Mouse (Mus musculus) right cerebral cortex, postnatal 4 days (tissue): ENCODE measurements around the gene Ntrk3.
A peak's percentile ranks its signal among the peaks of the same experiment; 100 is the strongest.

ENCODE experiments used
- DNase-seq: peaks from one replicate; pipeline ENCODE4 v3.0.0-alpha.2; 2022

Gene Ntrk3

DNA sequence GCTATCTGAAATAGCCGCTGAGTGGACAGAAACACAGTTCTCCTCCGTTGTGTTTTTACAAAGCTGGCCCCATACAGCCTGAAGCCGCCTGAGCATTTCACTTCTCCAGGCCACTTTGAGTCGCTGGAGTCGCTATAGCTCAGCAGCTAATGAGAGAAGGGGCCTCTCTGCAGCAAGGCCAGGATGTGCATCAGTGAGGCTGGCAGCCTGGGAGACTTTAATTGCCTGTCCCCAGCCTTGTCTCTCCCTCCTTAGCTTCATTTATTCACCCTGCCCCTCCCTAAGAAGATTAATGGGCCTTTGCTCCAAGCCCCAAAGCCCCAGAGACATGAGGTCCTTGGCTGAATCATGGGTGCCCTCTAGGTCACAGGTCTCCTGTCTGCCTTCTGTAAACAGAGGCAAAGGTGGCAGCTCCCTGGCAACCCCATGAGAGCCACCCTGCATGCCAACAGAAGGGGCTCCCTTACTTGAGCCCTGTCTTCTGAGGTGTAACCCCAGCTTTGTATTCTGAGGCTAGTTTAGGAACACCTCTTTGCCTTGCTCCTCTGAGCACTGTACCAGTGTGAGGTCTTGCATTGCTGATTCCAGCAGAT, 132.2 kb downstream of the Ntrk3 start:
- no peak for DNase-seq

DNA sequence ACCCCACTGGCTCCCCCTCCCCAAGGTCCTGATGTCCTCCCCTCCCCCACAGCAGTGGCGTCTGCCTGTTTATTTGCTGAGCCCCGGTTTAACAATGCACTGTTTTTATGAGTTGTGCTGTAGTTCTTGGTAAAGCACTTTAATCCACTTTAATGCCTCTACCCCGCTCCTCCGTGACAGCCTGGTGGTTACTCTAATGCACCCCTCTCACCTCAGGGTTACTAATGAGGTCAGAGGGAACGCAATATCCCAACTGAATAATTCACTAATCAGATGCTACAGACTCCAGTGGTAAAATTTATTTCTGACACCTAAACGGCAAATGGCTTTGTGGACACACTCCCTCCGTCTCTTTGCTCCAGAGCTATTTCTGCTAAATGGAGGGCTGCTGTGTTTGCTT, 133.9 kb downstream of the Ntrk3 start:
- no peak for DNase-seq

DNA sequence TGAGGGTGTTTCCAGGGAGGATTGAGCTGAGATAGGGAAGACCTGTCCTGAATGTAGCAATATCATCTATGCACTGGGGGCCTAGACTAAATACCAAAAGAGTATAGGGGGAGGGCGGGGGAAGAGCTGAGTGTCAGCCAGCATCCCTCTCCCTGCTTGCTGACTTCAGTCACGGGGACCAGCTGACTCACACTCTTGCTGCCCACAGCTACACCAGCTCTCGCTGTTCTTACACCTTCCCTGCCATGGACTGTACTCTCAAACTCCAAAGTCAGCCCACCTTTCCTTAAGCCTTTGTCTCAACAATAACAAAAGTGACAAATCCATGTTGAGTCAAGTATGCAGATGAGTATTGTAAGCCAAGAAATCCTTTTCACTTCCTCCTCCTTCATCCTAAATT, 136.0 kb downstream of the Ntrk3 start:
- no peak for DNase-seq

DNA sequence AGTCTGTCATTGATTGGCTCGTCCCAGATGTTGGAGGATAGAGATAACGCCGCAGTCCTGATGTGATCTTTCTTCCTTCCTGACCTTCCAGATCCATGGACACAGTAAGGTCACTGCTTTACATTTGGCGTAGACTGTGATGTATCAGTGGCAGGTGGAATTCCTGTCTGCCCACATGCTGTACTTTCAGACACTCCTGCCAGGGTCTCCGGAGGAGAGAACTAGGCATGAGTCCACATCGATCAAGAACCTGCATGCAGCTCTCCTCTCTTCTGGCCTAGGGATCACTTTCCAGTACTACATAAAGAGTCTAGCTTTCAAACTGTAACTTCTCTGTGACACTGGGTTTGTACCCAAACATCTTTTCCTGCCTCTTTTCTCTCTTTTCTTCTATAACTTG, 136.9 kb downstream of the Ntrk3 start:
- DNase-seq: no peak

DNA sequence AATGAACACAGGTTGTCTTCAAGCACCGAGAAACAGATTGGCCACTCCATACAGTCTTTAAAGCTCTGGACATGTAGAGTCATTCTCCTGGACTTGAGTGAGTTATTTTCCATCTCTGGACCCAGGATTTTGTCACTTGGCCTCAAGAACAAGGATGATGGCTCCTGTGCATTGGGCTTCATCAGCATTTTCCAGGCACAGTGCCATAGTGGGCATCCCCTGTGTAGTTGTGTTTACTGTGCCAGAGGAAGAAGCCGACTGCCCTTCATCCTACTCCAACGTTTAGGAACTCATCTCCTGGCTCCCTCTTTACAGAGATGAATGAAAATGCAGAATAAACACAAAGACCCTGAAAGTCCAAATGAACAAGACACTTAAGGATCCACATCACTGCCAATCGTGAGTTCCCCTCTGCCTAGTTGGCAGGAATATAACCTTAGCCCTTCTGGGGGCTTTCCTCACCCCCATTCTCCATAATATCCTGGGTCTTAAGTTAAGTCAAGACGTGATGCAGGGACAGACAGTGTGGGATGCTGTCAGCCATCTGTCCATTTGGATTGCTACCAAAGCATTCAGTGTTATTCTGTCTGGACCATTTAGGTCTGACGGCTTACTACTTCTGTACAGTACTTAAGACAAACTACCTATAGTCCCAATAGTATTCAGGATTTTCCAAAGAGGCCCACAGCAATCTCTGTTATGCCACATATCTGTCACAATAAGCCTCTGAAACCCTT, 137.7 kb downstream of the Ntrk3 start:
- no peak for DNase-seq

DNA sequence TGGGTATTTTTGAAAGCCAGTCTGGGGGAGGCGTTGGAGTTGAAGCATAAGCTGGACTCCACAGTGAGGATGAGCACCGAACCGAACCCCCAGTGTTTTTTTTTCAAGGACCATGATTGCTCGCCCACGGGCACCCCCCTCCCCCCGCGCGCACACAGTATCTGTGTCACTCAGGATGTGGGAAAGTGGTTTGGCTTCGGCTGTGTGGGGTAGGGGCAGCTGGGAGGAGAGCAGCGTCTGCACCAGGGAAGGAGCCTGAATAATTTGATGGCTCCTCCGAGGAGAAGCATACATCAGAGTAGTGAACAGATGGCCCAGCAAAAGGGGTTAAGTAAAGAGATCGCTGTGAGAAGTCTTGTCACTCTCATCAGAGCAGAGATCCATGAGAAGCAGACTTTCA, 139.7 kb downstream of the Ntrk3 start:
- DNase-seq: no peak

DNA sequence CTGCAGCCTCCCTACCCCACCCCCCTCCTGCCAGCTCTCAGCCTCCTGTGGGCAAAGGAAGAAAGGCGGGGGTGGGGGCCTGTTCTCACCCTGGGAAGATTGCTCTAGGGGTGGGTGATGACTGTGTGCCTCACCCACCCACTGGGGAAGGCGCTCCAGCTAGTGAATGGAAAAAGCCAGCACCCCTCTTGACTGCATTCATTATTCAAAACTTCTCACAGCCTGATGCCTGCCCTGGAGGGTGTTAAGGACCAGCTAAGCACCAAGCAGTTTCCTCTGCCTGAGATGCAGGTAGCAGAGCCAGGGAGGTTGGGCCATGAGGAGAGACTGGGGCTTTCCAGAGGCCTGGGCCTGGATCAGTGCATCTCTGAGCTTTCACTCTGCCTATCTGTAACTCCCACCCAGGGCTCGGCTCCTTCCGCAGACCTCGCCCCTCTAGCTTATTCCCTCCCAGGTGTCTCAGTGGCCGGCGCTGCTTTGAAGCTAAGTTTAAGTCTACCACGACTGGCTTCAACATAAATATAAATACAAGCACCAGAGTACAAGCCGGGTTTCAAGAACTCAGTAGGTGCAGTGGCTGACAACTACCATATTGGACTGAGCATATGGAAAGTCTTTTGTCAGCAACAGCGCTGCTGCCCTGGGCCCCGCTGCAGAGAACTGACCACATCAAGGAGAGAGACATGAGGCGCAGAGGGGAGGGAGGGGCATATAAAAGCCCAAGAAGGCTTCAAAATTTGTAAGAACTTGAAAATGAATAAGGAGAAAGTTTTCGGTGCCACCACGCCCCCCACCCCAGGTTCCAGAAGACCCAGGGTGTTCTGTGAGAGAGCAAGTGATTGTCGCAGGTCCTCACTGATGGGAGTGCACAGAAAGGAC, 140.3 kb downstream of the Ntrk3 start:
- no peak for DNase-seq

DNA sequence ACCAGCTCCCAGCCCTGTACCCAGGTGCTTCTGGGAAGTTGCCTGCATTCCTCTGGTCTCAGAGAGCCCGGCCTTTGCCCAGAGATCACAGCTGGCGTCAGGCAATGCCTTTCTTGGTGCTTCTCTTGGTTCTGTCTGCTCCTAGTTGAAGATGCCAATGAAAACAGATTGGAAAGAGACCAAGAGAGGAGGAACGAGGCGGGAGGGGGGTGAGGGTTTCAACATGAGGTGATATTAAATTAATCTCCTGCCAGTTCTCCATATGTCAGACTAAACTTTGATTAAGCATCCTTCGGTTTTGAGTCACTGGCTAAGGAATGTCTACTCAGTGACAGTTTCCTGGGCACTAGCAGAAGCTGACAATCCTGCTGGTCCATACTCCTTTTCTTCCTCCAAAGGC, 141.3 kb downstream of the Ntrk3 start:
- DNase-seq: no peak

DNA sequence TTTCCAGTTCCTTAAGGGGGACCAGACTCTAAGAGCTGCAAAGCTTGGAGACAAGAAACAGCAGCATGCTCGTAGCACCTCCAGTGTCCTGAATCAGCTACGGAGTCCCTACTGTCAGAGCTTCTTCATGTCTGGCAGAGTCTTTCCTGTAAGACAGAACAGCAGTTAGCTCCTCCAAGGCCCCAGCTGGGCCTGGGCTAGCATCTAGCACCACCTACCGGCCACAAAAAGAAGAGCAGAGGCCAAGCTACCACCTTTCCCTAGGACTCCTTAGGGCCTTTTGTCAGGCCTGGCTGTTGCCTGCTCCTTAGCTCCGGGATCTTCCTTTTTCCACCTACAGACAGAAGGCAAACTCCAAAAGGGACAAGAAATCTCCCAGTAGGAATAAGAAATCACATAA, 141.9 kb downstream of the Ntrk3 start:
- peak; percentile 61 for DNase-seq

DNA sequence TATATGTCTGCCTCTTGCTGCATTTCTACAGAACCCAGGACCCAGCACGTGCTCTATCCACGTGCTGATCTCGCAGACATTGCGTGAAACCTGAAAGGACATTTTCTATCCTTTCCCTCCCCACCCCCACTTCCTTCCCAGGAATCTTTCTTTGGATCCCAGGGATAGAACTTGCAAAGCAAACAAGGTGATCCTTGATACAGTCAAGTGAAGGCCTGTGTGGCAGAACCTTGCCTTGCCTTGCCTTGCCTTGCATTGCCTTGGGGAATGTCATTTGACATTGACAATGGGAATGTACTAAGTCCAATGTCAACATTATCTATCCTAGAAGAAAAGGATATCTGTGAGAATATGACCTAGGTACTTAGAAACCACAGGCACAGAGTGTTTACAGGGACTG, 144.9 kb downstream of the Ntrk3 start:
- no peak for DNase-seq

DNA sequence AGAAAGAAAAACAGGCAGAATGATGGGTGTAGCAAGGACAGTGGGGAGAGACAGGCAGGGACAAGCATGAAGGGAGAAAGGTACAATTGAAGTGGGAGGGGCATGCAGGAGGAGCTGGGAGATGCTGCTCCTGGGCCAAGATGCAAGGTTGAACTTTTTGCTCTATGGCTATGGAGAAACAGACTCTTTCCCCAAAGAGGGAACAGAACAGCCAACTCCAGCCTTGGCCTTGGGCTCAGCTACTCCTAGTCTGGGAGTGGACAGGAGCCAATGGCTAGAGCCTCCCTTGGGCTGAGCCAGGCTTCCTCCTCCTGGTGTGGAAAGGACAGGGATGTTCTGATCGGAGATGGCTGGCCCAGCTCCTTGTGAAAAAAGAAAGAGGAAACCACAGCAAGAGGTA, 145.6 kb downstream of the Ntrk3 start:
- DNase-seq: no peak

DNA sequence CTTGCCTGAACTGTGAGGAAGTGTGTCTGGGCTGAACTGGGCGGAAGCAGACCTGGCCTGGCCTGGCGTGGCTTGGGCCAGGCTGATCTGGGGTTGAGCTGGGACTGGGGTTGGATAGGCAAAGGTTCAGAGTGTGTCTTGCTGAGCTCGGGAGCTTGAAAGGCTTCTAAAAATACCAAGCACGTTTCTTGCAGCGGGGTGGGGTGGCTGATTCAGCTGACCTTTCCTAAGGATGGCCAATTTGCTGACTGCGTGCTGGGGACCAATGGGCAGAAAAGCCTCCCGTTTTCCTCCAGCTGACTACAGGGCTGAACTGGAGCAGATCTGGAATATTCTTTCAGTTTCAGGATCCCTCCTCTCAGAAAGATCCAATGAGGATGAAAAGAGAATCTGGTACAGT, 148.0 kb downstream of the Ntrk3 start:
- DNase-seq: no peak

DNA sequence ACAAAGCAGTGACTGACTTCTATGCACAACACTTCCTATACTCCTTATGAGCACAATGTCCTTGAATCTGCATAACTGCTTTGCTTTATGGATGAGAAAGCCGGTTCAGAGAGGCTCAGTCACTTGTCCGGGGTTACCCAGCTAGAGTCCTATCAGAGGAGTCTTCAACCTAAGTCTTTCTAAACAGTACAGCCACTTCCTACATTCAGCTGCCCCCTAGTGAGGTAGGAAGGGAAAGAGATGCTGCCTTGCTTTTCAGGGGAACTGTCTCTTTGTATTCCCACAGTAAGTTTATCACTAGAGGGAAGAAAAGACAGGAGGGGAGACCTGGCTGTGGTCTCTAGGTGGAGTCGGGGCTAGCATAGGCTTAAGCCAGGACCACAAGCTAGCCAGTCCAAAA, 151.0 kb downstream of the Ntrk3 start:
- DNase-seq: no peak

DNA sequence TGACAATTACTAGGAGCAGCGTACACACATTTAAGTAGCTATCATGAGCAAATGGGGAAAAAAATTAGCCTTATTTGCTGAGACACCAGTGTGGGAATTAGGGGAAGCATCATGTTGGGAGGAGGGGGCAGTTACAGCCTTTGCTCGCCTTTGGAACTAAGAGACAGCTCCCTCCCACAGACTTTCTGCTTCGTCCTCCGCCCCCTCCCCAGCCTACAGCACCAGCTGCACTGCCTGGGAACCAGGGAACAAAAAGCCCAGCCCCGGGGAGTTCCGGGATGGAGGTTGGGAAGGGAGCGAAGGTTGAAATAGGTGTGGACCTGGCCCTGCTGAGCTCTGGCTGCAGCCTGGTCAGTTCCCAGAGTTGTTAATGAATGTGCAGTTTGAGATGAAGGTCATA, 151.9 kb downstream of the Ntrk3 start:
- DNase-seq: no peak

DNA sequence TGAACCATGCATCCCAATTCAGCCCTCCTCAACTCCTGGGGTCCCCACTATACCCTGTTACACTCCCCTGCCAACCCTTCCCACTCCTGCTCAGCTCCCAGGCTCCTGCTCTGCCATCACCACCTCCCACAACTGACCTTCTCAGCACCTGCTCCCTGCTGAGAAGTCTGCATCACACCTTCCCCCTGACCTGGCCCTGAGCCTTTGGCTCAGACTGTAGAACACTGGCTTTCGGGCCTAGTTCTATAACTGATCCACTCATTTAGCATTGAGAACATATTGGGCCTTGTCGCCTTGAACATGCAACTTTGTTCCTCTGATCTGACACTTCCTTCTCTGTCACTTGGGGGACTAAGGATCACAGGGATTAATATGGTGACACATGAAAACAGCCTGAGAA, 152.9 kb downstream of the Ntrk3 start:
- no peak for DNase-seq

DNA sequence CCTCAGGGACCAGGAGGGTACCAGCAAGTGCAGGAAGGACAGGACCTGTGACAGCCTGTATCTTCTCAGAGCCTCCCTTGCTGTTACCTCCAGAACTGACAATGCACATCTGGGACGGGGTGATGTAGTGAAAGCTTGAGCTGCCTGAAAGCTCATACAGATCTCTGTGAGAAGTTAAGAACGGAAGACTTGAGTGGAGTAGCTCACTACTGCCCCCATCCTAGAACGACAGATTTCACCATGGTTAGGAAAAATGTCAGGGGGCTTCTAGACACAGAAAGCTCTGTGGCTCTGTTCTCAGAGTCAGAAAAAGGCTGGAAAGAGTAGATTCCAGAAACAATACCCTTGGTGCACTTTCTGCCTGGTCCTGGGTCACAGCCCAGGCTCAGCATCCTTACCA, 153.3 kb downstream of the Ntrk3 start:
- no peak for DNase-seq

DNA sequence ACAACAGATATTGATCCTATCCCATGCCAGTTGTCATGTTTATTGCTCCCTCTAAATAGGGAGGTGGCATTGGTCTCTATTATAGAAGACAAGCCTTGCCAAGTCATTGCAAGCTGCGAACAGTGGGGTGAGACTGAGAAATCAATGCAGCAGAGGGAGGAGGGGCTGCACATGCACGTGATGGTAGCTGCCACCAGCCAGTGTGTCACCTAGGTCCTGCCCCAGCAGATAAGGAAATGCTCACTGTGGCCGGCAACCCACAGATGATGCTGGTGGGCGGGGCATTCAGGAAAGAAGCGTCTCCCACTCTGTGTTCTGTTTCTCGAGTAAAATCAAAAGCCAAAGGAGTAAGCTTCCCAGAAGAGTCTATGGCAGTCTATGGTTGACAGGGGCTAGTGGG, 154.1 kb downstream of the Ntrk3 start:
- no peak for DNase-seq

DNA sequence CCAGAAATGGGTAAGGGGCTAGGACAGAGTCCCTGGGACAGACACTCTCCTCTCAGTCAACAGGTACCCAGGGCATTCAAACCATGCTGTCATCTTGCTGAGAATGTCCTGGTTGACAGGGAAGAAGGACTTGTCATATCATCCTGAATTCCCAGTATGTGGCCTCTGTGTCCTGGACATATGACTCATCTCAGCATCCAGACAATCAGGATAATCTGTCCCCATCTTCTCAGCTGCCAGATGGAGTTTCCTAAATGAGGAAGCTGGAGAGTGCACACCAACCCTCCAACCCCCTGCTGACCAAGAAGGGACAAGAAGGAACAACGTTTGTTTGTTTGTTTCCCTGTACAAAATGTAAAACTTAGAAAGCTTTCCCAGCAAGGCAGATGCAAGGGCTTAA, 156.5 kb downstream of the Ntrk3 start:
- no peak for DNase-seq

DNA sequence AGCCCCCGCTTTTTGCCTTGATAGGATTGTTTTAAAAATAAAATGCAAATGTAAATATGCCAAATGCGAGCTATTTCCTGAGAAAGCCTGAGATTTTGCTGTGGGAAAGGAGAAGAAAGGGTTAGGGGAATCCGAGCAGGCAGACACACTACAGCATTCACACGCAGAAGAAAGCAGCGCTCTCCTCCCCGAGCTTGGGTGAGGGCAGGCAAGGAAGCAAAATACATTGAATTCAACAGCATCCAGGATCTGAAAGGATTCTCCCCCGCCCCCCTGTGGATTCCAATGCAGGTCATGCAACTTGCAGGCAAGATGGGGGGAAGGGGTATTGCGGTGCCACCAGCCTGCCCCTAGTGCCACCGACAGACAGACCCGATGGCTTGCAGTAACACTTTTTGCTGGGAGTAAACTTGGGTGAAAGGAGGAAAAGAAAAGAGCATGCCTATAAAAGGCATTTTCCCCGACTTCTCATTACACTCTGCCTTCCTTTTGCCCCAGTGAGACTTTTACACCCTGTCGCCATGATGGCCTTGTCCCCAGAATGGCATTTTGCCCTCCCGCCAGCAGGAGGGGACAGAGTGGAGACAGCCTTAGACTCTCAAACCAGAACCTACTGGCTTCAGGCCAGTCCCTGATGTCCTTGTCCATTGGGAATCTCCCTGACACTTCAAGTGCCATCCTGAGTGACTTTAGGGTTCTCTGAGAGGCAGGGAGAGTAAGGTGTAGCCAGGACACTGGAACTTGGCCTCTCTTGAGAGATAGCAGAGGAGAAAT, 158.2 kb downstream of the Ntrk3 start:
- DNase-seq: peak; percentile 63

DNA sequence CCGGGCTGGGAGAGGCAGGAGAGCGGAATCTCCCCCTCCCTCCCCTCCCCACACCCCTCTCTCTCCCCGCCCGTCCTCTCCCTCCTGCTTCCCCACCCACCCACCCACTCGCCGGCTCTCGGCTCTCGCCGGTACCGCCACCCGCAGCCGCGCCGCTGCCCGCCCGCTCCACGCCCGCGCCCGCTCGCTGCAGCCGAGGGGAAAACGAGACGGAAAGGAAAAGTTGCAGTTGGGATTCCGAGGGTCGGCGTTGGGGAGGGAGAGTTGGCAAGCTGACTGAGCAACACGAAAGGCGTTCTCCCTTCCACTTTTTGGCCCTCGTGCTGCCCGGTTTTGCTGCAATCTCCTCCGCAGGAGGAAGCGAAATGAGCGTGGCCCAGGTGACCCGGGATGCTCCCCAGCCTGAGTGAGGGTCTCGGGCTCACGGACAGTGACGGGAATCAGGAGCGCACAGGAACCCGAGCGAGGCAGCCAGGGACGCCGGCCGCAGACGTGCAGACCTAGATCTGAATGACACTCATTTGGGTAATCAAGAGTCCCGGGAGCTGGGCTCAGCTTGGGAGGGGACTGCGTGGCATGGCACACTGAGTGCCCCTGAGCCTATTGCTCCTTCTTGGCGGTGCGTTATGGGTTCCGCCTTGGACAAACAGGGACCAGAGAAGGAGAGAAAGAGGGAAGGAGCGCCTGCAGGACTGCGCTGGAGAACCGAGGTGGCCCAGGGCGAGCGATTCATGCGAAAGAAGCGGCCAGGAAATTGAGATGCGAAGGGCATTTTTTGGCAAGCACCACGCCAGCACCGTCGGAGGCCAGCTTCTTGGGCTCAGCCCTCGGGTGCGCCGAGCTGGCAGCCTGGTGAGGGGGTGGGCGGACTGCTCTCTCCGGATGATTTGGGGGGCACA, 159.1 kb downstream of the Ntrk3 start:
- DNase-seq: peak; percentile 63

DNA sequence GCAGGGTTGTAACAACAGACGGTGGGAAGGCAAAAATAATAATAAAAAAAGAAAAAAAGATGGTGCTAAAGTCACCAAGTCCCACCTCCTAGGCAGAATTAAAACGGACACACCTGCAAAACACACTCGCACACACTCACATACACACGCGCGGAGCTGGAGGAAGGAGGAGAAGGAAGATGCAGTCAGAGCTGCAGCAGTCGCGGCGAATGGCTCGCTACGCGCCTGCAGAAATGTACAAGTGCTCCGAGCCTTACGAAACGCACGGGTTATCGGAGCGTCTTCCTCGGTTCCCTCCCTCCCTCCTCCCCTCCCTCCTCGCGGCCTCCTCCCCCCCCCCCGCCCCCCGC, 159.7 kb downstream of the Ntrk3 start:
- no peak for DNase-seq

DNA sequence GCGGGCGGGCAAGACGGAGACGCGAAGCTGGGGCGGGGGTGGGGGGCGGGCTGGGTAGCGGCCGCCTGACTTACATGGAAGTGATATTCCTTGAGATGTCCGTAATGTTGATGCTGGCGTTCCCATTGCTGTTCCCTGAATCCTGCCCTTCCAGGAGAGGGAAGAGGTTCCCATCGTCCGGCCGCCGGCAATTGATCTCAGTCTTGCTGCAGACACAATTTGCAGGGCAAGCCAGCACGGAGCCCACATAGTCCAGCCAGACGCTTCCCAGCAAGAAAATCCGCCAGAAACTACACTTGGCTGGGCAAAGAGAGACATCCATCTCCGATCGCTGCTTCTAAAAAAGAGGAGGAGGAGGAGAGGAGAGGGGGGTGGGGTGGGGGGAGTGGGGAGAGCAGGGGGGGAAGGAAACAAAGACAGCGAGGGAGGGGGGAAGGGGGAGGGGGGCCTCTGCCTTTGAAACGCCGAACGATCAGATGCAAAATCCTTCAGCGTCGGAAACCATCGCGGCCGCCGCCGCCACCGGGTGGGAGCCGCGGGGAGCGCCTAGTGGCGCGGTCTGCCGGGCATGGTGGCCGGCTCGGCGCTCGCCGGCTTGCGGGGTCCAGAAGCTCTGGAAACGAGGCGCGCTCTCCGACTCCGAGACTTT, 160.2 kb downstream of the Ntrk3 start:
- DNase-seq: peak; percentile 65
